Mouse (Mus musculus): Measurements from ENCODE around the gene Wdr90. TPM values are rescaled to one million over a fixed set of nuclear protein-coding genes. Genes with fewer than 3 reads are reported as not detected.
"Not testable (repeated sequence)": the region's sequence is repeated elsewhere in the genome, so short reads cannot be mapped to it uniquely, and the experiment has no call there.

Gene Wdr90
- polyA plus RNA-seq, 1 experiment from 2014 or later = 22.4 TPM

GRCm38 (mm10) chr17:25875171-25876136 is 14.2 kb upstream of the Wdr90 start:
- H3K9me3 ChIP-seq = no peaks in the 10 kb centered on the region
- under 1% methylated on average over 59 of the region's 59 CpGs for WGBS
- peak; percentile 94 for ATAC-seq
- peak overlapping the region; percentile 95 for H3K4me2 ChIP-seq (replicated peaks)
- H3K27me3 ChIP-seq = no peaks in the 10 kb centered on the region
- peaks cover 33% of the 10 kb centered on the region for H3K4me1 ChIP-seq (replicated peaks)
- peak overlapping the region; percentile 80 for H3K4me3 ChIP-seq (replicated peaks)
- H3K36me3 ChIP-seq = peaks cover 27% of the 10 kb centered on the region
- H3K9ac ChIP-seq (replicated peaks) = peak overlapping the region; percentile 90
- H3K27ac ChIP-seq = peak overlapping the region; percentile 95

- H3K36me3 ChIP-seq = peaks cover 23% of the 10 kb centered on the region
- peak; percentile 53 for ATAC-seq
- H3K27ac ChIP-seq = peak within 1 kb of the TSS; percentile 95
- WGBS = under 1% methylated on average over 25 of the region's 25 CpGs
- peak within 1 kb of the TSS; percentile 90 for H3K9ac ChIP-seq (replicated peaks)
- H3K4me2 ChIP-seq (replicated peaks) = peak within 1 kb of the TSS; percentile 95
- H3K4me1 ChIP-seq (replicated peaks) = peaks cover 26% of the 10 kb centered on the region
- H3K9me3 ChIP-seq = no peaks in the 10 kb centered on the region
- H3K27me3 ChIP-seq = no peaks in the 10 kb centered on the region
- peak within 1 kb of the TSS; percentile 80 for H3K4me3 ChIP-seq (replicated peaks)
Measured at GRCm38 (mm10) chr17:25874721-25875170, 13.4 kb upstream of the Wdr90 start, which contains the start of gene Mettl26. Gene Mettl26, plus strand, starts transcription at chr17:25875074.

GRCm38 (mm10) chr17:25874148-25874720 is 12.9 kb upstream of the Wdr90 start:
- WGBS = 6% methylated on average over 14 of the region's 14 CpGs
- Histone ChIP-seq H3K4me1 (replicated peaks) (peaks cover 25% of the 10 kb centered on the region), H3K27me3 (no peaks in the 10 kb centered on the region), H3K9me3 (no peaks in the 10 kb centered on the region), H3K9ac (replicated peaks) (peak overlapping the region; percentile 69), H3K4me2 (replicated peaks) (peak overlapping the region; percentile 95), H3K4me3 (replicated peaks) (peak overlapping the region; percentile 80), H3K36me3 (peaks cover 18% of the 10 kb centered on the region), H3K27ac (peak overlapping the region; percentile 95)
- ATAC-seq = peak; percentile 12; the same call in 1 of the 2 replicates

GRCm38 (mm10) chr17:25873405-25874147 is 12.3 kb upstream of the Wdr90 start:
- no peaks in the 10 kb centered on the region for H3K9me3 ChIP-seq

GRCm38 (mm10) chr17:25872676-25873075 is 11.4 kb upstream of the Wdr90 start:
- 82% methylated on average over 3 of the region's 3 CpGs for WGBS
- H3K4me3 ChIP-seq (replicated peaks) = no peak overlapping the region
- H3K27me3 ChIP-seq = peaks cover 3% of the 10 kb centered on the region; the same call in 1 of the 2 replicates
- no peaks in the 10 kb centered on the region for H3K9me3 ChIP-seq
- no peak overlapping the region for H3K4me2 ChIP-seq (replicated peaks)
- ATAC-seq = no peak
- no peak overlapping the region for H3K27ac ChIP-seq
- H3K4me1 ChIP-seq (replicated peaks) = peaks cover 38% of the 10 kb centered on the region
- H3K36me3 ChIP-seq = peaks cover 2% of the 10 kb centered on the region
- H3K9ac ChIP-seq (replicated peaks) = no peak overlapping the region

More at GRCm38 (mm10) chr17:25873405-25874147, 12.3 kb upstream of the Wdr90 start:
- WGBS = 79% methylated on average over 11 of the region's 11 CpGs
- H3K36me3 ChIP-seq = peaks cover 11% of the 10 kb centered on the region
- no peak for ATAC-seq
- H3K4me2 ChIP-seq (replicated peaks) = peak overlapping the region; percentile 95
- peak overlapping the region; percentile 69; the same call in 1 of the 2 replicates for H3K9ac ChIP-seq (replicated peaks)
- H3K4me1 ChIP-seq (replicated peaks) = peaks cover 31% of the 10 kb centered on the region
- peak overlapping the region; percentile 80 for H3K4me3 ChIP-seq (replicated peaks)
- no peak overlapping the region for H3K27ac ChIP-seq
- no peaks in the 10 kb centered on the region for H3K27me3 ChIP-seq

GRCm38 (mm10) chr17:25871566-25871965 is 10.3 kb upstream of the Wdr90 start:
- H3K4me3 ChIP-seq (replicated peaks); H3K27me3 ChIP-seq; H3K4me2 ChIP-seq (replicated peaks); ATAC-seq; H3K9me3 ChIP-seq; H3K27ac ChIP-seq; H3K36me3 ChIP-seq; H3K9ac ChIP-seq (replicated peaks): not testable (repeated sequence)
- H3K4me1 ChIP-seq (replicated peaks) = peaks cover 36% of the 10 kb centered on the region

GRCm38 (mm10) chr17:25869954-25870353 is 8.7 kb upstream of the Wdr90 start:
- no peak for ATAC-seq
- 90% methylated on average over 2 of the region's 2 CpGs for WGBS
- H3K4me1 ChIP-seq (replicated peaks) = peaks cover 27% of the 10 kb centered on the region
- H3K36me3 ChIP-seq = no peaks in the 10 kb centered on the region
- no peak overlapping the region for H3K4me2 ChIP-seq (replicated peaks)
- no peaks in the 10 kb centered on the region for H3K9me3 ChIP-seq
- no peak overlapping the region for H3K27ac ChIP-seq
- H3K27me3 ChIP-seq = peaks cover 9% of the 10 kb centered on the region; the same call in 1 of the 2 replicates
- no peak overlapping the region for H3K4me3 ChIP-seq (replicated peaks)
- no peak overlapping the region for H3K9ac ChIP-seq (replicated peaks)

GRCm38 (mm10) chr17:25869498-25869897 is 8.2 kb upstream of the Wdr90 start:
- ATAC-seq = no peak
- H3K4me1 ChIP-seq (replicated peaks) = peaks cover 26% of the 10 kb centered on the region
- WGBS = 83% methylated on average over 8 of the region's 8 CpGs
- H3K27me3 ChIP-seq = peaks cover 9% of the 10 kb centered on the region; the same call in 1 of the 2 replicates
- H3K27ac ChIP-seq = no peak overlapping the region
- no peaks in the 10 kb centered on the region for H3K9me3 ChIP-seq
- H3K36me3 ChIP-seq = no peaks in the 10 kb centered on the region
- H3K4me3 ChIP-seq (replicated peaks) = no peak overlapping the region
- no peak overlapping the region for H3K9ac ChIP-seq (replicated peaks)
- no peak overlapping the region for H3K4me2 ChIP-seq (replicated peaks)

GRCm38 (mm10) chr17:25868601-25869191 is 7.4 kb upstream of the Wdr90 start, which contains the start of gene Mcrip2:
Gene Mcrip2, minus strand, starts transcription at chr17:25868764.
- Histone ChIP-seq H3K27me3 (peaks cover 9% of the 10 kb centered on the region; the same call in 1 of the 2 replicates), H3K9ac (replicated peaks) (peak within 1 kb of the TSS; percentile 82), H3K36me3 (no peaks in the 10 kb centered on the region), H3K27ac (peak within 1 kb of the TSS; percentile 45), H3K4me1 (replicated peaks) (peaks cover 18% of the 10 kb centered on the region), H3K4me2 (replicated peaks) (peak within 1 kb of the TSS; percentile 92), H3K4me3 (replicated peaks) (peak within 1 kb of the TSS; percentile 87), H3K9me3 (no peaks in the 10 kb centered on the region)
- peak; percentile 90 for ATAC-seq
- WGBS = 1% methylated on average over 22 of the region's 24 CpGs

- WGBS = 1% methylated on average over 38 of the region's 42 CpGs
Measured at GRCm38 (mm10) chr17:25867836-25868600, 6.7 kb upstream of the Wdr90 start.

More at GRCm38 (mm10) chr17:25867836-25868600, 6.7 kb upstream of the Wdr90 start:
- Histone ChIP-seq H3K4me3 (replicated peaks) (peak overlapping the region; percentile 87), H3K36me3 (no peaks in the 10 kb centered on the region), H3K27ac (peak overlapping the region; percentile 45), H3K27me3 (peaks cover 9% of the 10 kb centered on the region; the same call in 1 of the 2 replicates), H3K9ac (replicated peaks) (peak overlapping the region; percentile 82), H3K9me3 (no peaks in the 10 kb centered on the region), H3K4me2 (replicated peaks) (peak overlapping the region; percentile 92), H3K4me1 (replicated peaks) (peaks cover 17% of the 10 kb centered on the region)
- peak; percentile 5 for ATAC-seq

Data from midbrain, embryonic 13.5 days (tissue).